Mouse (Mus musculus) ES-Bruce4 (cell line): ENCODE results near the gene Ramp3.

ENCODE experiments used
- CTCF ChIP-seq: IDR thresholded peaks from one replicate; pipeline ENCODE4 v1.8.1; 2011; ENCODE audit warnings: low read depth, low read length
- EP300 ChIP-seq: IDR thresholded peaks from 2 replicates; pipeline ENCODE4 v1.6.1; 2011; ENCODE audit warnings: low read depth, low read length; ENCODE audit not compliant: insufficient read depth
- POLR2A ChIP-seq: IDR thresholded peaks from one replicate; pipeline ENCODE4 v1.8.1; 2011; ENCODE audit warnings: low read length; ENCODE audit not compliant: insufficient read depth

DNA sequence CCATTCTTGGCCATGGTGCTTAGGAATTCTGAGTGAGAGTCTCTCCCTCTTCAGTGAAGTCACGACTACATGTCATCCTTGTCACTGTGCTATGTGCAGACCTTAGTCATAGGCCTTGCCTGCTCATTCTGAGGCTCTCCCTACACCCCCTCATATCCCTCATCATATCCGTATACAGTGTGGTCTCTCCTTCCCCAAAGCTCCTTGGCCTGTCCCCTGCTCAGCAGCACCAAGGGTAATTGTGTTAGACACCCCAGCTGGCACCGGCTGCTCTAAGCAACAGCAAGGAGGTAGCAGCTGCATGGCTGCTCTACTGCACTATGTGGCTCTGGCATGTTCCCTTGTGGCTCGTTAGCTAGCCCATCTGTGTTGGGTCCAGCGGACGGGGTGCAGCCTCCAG is 13.8 kb upstream of the Ramp3 start:
- TF ChIP-seq POLR2A = no peak
- TF ChIP-seq CTCF = no peak
- no peak for TF ChIP-seq EP300
